Mouse (Mus musculus): ENCODE measurements at regions not wholly inside any gene's neighbourhood (a gene's known extent, or its start where the extent isn't known, plus 50 kb on each side); places are given as distances from the start of the nearest gene placed in this dataset.

DNA sequence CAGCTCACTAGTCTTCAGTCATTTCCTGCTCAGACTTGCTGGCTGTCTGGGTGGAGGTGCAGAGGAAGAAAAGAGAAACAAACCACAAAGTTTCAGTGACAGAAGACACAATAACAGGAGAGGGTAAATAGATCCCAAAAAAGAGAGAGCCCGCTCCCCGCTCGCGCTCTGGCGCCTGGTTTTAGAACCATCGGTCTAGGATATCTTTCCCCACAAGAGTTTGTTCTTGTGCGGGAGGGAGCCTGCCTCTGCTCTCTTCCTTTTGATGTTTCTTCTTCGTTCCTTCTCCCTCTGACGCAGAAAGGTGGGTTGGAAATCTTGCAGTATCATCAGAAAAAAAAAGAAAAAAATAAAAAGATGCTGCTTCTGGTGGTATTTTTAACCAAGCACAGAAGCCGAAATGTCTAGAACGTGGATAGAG is 71.3 kb upstream of the Zfp217 start:
- DNase-seq (ENCODE audit: low spot score): no peak

- DNase-seq (ENCODE audit: low spot score): peak; percentile 62
These were observed 70.5 kb upstream of the Zfp217 start for GRCm38 (mm10) chr2:170218230-170219044.

GRCm38 (mm10) chr2:170216311-170216710 is 68.4 kb upstream of the Zfp217 start:
- no peak for DNase-seq (ENCODE audit: low spot score)

- DNase-seq (ENCODE audit: low spot score): peak; percentile 55
These were observed 61.2 kb upstream of the Zfp217 start for GRCm38 (mm10) chr2:170209121-170209520.

DNA sequence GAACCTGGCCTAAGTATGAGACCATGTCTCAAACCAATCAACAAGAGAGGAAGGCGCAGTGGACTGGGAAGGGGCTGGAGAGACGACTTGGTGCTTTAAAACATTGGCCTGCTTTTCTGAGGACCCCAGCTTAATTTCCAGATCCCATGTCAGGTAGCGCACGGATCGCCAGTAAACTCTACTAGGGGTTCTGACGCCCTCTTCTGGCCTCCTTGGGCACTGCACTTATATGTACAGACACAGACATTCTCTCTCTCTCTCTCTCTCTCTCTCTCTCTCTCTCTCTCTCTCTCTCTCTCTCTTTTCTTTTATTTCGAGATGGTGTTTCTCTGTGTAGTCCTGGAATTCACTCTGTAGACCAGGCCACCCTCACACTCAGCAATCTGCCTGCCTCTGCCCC is 60.0 kb upstream of the Zfp217 start:
- no peak for DNase-seq (ENCODE audit: low spot score)

DNA sequence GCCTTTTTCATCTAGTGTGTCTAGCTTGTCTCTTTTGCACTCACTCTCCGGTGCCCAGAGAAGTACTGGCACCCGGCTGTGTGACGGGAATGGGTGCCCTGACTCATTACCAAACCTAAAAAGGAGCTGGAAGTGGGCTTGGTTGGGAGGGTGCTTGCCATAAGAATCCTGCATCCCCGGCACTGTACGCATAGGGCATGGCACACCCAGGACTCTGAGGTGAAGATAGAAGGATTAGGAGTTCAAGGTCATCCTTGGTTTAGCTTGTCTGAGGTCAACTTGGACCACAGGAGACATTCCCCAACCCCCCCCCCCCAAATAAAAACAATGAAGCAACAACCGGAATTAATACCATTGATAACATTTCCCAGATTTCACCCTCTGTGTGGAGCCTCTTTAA is 59.5 kb upstream of the Zfp217 start:
- DNase-seq (ENCODE audit: low spot score): no peak

GRCm38 (mm10) chr2:170206870-170207269 is 59.0 kb upstream of the Zfp217 start:
- DNase-seq (ENCODE audit: low spot score): no peak

- no peak for DNase-seq (ENCODE audit: low spot score)
These were observed 58.5 kb upstream of the Zfp217 start for GRCm38 (mm10) chr2:170206442-170206754.

DNA sequence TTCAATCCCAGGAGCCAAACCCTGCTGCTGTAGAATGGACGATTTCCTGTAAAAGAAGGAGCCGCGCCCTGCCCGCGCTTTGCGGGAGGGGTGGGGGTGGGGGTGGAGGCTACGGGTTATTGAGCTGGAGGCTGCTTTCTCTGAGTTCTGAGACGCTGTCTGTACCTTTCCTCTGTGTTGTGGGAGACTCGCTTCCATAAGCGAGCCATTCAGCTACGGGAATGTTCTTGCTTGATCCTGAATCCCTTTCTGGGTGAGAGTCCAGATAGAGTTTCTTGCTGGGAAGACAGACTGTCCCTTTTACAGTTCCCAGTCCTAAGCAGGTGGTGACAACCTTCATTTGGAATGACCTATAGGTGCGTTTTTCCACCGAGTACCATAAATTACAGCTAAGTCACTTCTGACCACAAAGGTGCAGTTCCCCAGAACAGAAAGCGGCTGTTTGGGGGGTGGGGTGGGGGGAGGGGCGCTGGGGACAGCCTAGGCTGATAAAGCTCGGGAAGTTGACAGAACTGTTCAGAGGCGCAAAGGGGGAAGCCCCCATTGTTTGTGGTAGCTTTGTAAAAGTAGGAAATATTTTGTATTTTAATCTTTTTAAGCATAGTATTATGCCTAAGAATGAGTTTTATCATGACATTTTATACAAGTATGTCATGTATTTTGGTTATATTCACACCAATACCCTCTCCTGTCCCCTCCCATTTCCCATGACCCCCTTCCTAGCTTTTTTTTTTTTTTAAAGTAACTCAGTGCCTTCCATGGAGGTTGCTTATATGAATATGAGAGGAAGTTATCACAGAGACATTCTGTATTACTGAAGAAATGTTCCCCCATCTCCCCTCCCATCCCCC is 57.9 kb upstream of the Zfp217 start:
- no peak for DNase-seq (ENCODE audit: low spot score)

DNA sequence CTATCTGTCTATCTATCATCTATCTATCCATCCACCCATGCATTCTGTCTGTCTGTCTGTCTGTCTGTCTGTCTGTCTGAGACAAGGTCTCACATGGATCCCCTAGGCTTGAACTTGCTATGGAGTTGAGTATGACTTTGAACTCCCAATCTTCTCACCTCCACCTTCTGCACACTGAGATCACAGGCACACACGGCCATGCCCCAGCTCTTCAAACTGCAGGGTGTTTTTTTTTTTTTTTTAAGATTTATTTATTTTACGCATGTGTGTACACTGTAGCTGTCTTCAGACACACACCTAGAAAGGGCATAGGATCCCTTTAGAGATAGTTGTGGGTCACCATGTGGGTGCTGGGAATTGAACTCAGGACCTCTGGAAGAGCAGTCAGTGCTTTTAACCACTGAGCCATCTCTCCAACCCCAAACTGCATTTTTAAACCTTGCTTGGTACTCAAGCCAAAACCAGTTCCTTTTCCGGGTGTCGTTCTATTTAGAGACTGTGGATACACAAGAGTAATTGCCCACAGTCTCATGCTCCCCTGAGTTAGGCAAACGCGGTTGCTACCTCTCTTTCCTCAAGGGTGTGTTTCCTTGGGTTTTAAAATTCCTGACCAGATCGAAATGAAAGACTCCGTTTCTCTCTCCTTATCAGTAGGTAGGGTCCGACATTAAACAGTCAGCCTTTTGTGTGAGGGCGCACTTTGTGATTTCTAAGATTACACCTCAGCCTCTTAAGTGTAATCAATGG is 57.0 kb upstream of the Zfp217 start:
- no peak for DNase-seq (ENCODE audit: low spot score)

GRCm38 (mm10) chr2:170203496-170203895 is 55.6 kb upstream of the Zfp217 start:
- no peak for DNase-seq (ENCODE audit: low spot score)

DNA sequence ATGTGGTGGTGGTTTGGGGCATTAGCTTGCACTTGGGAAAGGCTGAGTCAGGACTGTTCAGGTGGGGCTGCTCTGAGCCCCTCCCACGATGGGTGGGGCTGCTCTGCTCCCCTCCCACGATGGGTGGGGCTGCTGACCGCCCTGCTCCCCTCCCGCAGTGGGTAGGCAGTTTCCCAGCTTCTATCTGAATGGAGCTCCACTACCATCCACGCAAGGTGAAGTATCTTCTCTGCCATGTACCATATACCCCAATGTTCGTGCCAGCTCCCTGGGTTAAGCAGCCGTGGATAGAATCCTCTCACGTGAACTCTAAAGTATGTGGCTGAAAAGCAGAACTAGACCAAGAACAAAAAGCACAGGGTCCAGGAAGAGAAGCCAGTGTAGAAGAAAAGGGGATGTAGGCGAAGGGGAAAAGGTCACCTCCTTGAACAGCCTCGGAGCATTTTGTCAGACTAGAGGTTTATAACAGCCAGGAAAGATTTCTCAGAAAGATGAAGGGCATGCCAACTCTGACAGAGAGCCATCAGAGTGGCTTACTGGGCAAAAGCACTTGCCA is 54.0 kb upstream of the Zfp217 start:
- DNase-seq (ENCODE audit: low spot score): no peak

Measured in ovary, postnatal 36 days (tissue).